Mouse (Mus musculus): ENCODE measurements around the gene Nol10. TPM values are rescaled to one million over a fixed set of nuclear protein-coding genes. Genes with fewer than 3 reads are reported as not detected.
A peak's percentile ranks its signal among the peaks of the same experiment; 100 is the strongest.

Gene Nol10
- polyA plus RNA-seq, 1 experiment, result 16.3 TPM

DNA sequence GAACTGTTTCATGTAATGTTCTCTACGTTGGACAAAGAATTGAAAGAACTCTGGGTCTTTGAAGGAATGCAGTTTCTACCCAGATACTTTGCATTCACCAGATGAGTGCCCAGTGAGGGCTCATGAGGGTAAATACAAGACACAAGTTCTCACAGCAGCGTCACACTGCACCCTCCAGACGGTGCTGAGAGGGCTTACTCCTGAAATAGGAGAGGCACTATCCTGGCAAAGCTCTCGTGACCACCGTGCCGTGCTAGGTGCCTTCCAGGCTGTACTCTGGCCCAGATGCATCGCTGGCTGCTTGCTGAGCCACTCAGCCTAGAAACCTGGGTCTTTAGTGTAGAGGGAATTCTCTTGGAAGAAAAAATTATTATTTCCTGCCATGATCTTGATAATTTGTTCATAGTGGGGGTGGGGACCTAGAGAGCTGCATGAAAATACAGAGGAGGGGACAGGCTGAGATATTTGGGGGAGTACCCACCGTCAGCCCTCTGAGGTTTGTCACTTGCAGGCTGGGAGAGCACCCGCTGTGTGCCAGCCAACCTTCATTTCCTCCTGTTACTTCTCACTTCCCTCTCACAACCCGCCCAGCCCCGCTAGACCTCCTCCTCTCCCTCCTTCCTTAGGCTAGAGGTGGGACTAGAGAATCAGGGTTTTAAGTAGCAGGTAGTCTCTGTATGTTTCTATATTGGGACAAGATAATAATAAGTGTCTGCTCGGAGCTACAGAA is 63.7 kb downstream of the Nol10 start:
- DNase-seq (ENCODE audit: low read depth), result no peak
- TF ChIP-seq CTCF (IDR thresholded peaks at IDR 0.05; ENCODE audit: borderline replicate concordance, extremely low read depth, insufficient read depth, insufficient read length), result no peak
- no peak for TF ChIP-seq POLR2A (IDR thresholded peaks at IDR 0.05; ENCODE audit: borderline replicate concordance, extremely low read depth, insufficient read depth, insufficient read length, poor library complexity, severe bottlenecking)

DNA sequence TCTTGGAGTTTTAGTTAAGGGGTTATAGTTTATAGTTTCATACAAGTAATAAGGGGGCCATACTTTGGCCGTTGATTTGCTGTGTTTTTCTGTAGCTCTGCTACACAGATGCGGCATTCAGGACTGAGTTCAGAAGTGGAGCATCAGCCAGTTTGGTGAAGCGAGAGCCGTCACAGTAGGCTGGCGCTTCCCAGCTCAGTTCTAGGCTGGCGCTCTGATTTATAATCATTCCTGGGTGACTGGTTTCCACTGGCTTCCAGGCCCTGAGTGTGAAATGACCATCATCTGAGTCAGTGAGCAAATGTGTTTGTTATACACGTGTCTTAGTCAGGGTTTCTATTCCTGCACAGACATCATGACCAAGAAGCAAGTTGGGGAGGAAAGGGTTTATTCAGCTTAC is 66.5 kb downstream of the Nol10 start:
- no peak for TF ChIP-seq CTCF (IDR thresholded peaks at IDR 0.05; ENCODE audit: borderline replicate concordance, extremely low read depth, insufficient read depth, insufficient read length)
- TF ChIP-seq POLR2A (IDR thresholded peaks at IDR 0.05; ENCODE audit: borderline replicate concordance, extremely low read depth, insufficient read depth, insufficient read length, poor library complexity, severe bottlenecking), result no peak
- DNase-seq (ENCODE audit: low read depth), result no peak

DNA sequence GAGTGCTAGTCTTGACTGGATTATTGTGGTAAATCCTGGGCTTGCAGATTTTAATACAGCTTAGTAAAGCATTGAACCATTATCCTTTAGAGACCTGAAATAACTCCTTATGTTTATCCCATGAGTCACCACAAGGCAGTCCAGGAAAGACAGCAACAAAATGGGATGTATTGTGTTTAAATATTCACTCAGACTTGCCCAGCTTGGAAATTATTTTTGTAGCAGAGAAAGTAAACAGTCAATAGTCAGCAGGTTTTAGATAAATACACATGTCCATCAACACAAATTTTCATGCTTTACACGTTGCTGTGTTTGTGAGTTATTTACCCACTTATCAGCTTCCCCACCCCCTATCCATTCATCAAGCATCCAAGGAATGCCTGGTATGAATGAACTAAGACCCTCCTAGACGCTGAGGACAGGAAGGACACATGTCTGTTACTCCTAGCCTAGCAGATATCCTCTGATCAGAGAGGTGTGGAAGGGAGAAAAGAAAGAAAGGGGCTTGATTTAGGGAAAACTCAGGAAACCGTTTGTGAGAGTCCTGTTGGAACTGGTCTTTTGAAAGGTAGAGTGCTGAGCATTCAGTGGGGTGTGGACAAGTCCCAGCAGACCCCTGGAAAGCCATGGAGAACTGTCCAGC is 72.0 kb downstream of the Nol10 start:
- TF ChIP-seq POLR2A (IDR thresholded peaks at IDR 0.05; ENCODE audit: borderline replicate concordance, extremely low read depth, insufficient read depth, insufficient read length, poor library complexity, severe bottlenecking), result no peak
- no peak for TF ChIP-seq CTCF (IDR thresholded peaks at IDR 0.05; ENCODE audit: borderline replicate concordance, extremely low read depth, insufficient read depth, insufficient read length)
- DNase-seq (ENCODE audit: low read depth), result no peak

GRCm38 (mm10) chr12:17425254-17426169 is 77.3 kb downstream of the Nol10 start:
- TF ChIP-seq CTCF (IDR thresholded peaks at IDR 0.05; ENCODE audit: borderline replicate concordance, extremely low read depth, insufficient read depth, insufficient read length), result no peak
- DNase-seq (ENCODE audit: low read depth), result no peak

GRCm38 (mm10) chr12:17426735-17427134 is 78.5 kb downstream of the Nol10 start:
- TF ChIP-seq POLR2A (IDR thresholded peaks at IDR 0.05; ENCODE audit: borderline replicate concordance, extremely low read depth, insufficient read depth, insufficient read length, poor library complexity, severe bottlenecking) (no peak), CTCF (IDR thresholded peaks at IDR 0.05; ENCODE audit: borderline replicate concordance, extremely low read depth, insufficient read depth, insufficient read length) (no peak)
- DNase-seq (ENCODE audit: low read depth), result peak; percentile 39

DNA sequence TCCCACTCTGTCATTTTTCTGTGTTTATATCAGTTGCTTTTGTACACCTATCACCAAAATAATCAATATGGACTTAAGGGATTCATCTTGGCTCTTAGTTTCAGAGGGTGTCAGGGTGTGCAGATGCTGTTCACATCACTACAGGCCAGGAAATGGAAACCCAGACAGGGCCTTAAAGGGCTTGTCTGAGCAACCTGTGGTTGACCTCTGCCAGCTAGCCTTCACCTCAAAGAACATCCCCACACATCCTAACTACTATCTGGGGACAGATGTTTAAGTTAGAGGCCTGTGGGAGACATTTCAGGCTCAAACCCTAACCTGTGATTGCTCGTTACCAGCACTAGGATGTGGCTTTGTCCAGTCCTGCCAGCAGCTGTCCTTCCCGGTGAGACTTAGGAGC is 82.3 kb downstream of the Nol10 start:
- TF ChIP-seq CTCF (IDR thresholded peaks at IDR 0.05; ENCODE audit: borderline replicate concordance, extremely low read depth, insufficient read depth, insufficient read length) (no peak), POLR2A (IDR thresholded peaks at IDR 0.05; ENCODE audit: borderline replicate concordance, extremely low read depth, insufficient read depth, insufficient read length, poor library complexity, severe bottlenecking) (no peak)
- DNase-seq (ENCODE audit: low read depth), result no peak

- DNase-seq (ENCODE audit: low read depth), result no peak
- TF ChIP-seq CTCF (IDR thresholded peaks at IDR 0.05; ENCODE audit: borderline replicate concordance, extremely low read depth, insufficient read depth, insufficient read length) (no peak), POLR2A (IDR thresholded peaks at IDR 0.05; ENCODE audit: borderline replicate concordance, extremely low read depth, insufficient read depth, insufficient read length, poor library complexity, severe bottlenecking) (no peak)
Measured at GRCm38 (mm10) chr12:17431166-17431565, 82.9 kb downstream of the Nol10 start.

- no peak for TF ChIP-seq POLR2A (IDR thresholded peaks at IDR 0.05; ENCODE audit: borderline replicate concordance, extremely low read depth, insufficient read depth, insufficient read length, poor library complexity, severe bottlenecking)
- no peak for TF ChIP-seq CTCF (IDR thresholded peaks at IDR 0.05; ENCODE audit: borderline replicate concordance, extremely low read depth, insufficient read depth, insufficient read length)
- DNase-seq (ENCODE audit: low read depth), result no peak
Measured at GRCm38 (mm10) chr12:17431812-17432332, 83.6 kb downstream of the Nol10 start.

DNA sequence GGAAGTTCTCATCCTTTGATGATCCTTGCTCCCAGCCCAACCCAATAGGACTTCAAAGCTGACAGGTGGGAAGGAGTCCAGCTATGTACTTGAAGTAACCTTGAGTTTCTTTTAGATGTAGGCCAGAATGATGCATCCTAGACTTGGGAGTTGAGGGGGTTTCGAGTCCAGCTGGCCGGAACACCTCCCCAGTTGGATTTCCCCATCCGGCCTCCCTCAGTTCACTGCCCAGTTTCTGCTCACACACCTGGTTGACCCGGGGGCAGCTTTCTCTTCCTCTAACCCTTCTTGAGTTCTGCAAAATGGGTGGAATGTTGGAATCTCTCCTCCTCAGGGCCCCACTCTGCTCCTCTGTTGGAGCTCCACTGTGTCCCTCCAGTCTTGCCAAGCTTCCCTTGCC is 85.5 kb downstream of the Nol10 start:
- DNase-seq (ENCODE audit: low read depth), result no peak
- TF ChIP-seq CTCF (IDR thresholded peaks at IDR 0.05; ENCODE audit: borderline replicate concordance, extremely low read depth, insufficient read depth, insufficient read length), result no peak
- TF ChIP-seq POLR2A (IDR thresholded peaks at IDR 0.05; ENCODE audit: borderline replicate concordance, extremely low read depth, insufficient read depth, insufficient read length, poor library complexity, severe bottlenecking), result no peak

DNA sequence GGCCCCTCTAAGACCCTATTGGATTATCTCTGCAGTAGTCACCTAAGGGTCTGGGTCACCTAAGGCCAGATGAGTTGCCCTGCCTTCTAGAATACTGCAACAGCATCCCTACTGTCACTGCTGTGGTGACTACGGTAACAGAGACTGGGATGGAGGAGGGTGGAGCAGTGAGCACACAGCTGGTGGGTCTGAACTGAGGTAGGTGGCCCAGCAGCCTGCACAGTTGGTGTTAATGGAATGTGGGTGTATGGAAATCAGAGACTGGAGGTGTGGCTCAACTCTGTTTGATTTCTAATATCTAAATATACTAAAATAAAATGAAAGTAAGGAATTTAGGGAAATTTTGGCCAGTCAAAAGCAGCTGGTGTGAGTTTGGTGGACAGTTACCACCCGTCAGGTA is 88.2 kb downstream of the Nol10 start:
- DNase-seq (ENCODE audit: low read depth), result no peak
- no peak for TF ChIP-seq POLR2A (IDR thresholded peaks at IDR 0.05; ENCODE audit: borderline replicate concordance, extremely low read depth, insufficient read depth, insufficient read length, poor library complexity, severe bottlenecking)
- TF ChIP-seq CTCF (IDR thresholded peaks at IDR 0.05; ENCODE audit: borderline replicate concordance, extremely low read depth, insufficient read depth, insufficient read length), result no peak

- peak; percentile 50 for DNase-seq (ENCODE audit: low read depth)
- TF ChIP-seq CTCF (IDR thresholded peaks at IDR 0.05; ENCODE audit: borderline replicate concordance, extremely low read depth, insufficient read depth, insufficient read length) (no peak), POLR2A (IDR thresholded peaks at IDR 0.05; ENCODE audit: borderline replicate concordance, extremely low read depth, insufficient read depth, insufficient read length, poor library complexity, severe bottlenecking) (no peak)
Measured at GRCm38 (mm10) chr12:17440251-17440651, 92.0 kb downstream of the Nol10 start.
